Mouse (Mus musculus) small intestine, adult 2 months (tissue): Measurements from ENCODE around the gene Hspa12a.

Experiments
- CTCF ChIP-seq: fragments of 200-500 bp; IDR thresholded peaks from 2 replicates; pipeline ENCODE4 v1.5.1; 2012; ENCODE audit warnings: low read depth, mild to moderate bottlenecking, control low read depth, inconsistent platforms, low read length, moderate library complexity, mixed read lengths; ENCODE audit not compliant: insufficient replicate concordance, insufficient read length; ENCODE audit errors: extremely low read depth
- POLR2A ChIP-seq: fragments of 200-500 bp; IDR thresholded peaks from 2 replicates; pipeline ENCODE4 v1.6.1; 2012; ENCODE audit warnings: low read depth, mild to moderate bottlenecking, control low read depth, inconsistent platforms, low read length, moderate library complexity

- TF ChIP-seq POLR2A (no peak), CTCF (no peak)
These were observed 82.2 kb downstream of the Hspa12a start for GRCm38 (mm10) chr19:58861174-58861760.
